Mouse (Mus musculus): ENCODE results near the gene Ppp6r2. TPM values are rescaled to one million over a fixed set of nuclear protein-coding genes. Genes with fewer than 3 reads are reported as not detected.

Ppp6r2 gene
- polyA plus RNA-seq, 1 experiment from 2014 or later, result 45.7 TPM

GRCm38 (mm10) chr15:89334774-89335537, 123.6 kb downstream of the Ppp6r2 start:
- Histone ChIP-seq H3K27me3 (ENCODE audit: insufficient read depth, poor library complexity, severe bottlenecking) (no peaks in the 10 kb centered on the region), H3K4me1 (replicated peaks) (no peaks in the 10 kb centered on the region), H3K27ac (no peak overlapping the region), H3K4me3 (no peak overlapping the region), H3K36me3 (no peaks in the 10 kb centered on the region), H3K9me3 (no peaks in the 10 kb centered on the region)
- no peak for DNase-seq (ENCODE audit: low spot score)
- 83% methylated on average over 17 of the region's 17 CpGs for whole genome bisulfite sequencing

- H3K4me3 ChIP-seq, result no peak overlapping the region
- DNase-seq (ENCODE audit: low spot score), result no peak
- H3K4me1 ChIP-seq (replicated peaks), result no peaks in the 10 kb centered on the region
- no peaks in the 10 kb centered on the region for H3K9me3 ChIP-seq
- H3K36me3 ChIP-seq, result no peaks in the 10 kb centered on the region
- no peaks in the 10 kb centered on the region for H3K27me3 ChIP-seq (ENCODE audit: insufficient read depth, poor library complexity, severe bottlenecking)
- 88% methylated on average over 14 of the region's 14 CpGs for WGBS
- H3K27ac ChIP-seq, result no peak overlapping the region
These were observed 125.1 kb downstream of the Ppp6r2 start for GRCm38 (mm10) chr15:89336422-89336821.

Other genes starting within 250 kb of the Ppp6r2 start
- gene Mlc1, start 232.5 kb upstream of the Ppp6r2 start, polyA plus RNA-seq (2016; fragmentation: Nextera tagmentation; extraction: Ambion mirVana), result 4.7 and 5.5 TPM in 2 replicates
- not detected in 2 replicates for gene Mov10l1, start 228.6 kb upstream of the Ppp6r2 start, polyA plus RNA-seq (2016; fragmentation: Nextera tagmentation; extraction: Ambion mirVana)
- gene Panx2, start 151.8 kb upstream of the Ppp6r2 start, polyA plus RNA-seq (2016; fragmentation: Nextera tagmentation; extraction: Ambion mirVana), result 0.26 and 0.56 TPM in 2 replicates
- 56.2 and 57.8 TPM in 2 replicates for gene Trabd, start 136.4 kb upstream of the Ppp6r2 start, polyA plus RNA-seq (2016; fragmentation: Nextera tagmentation; extraction: Ambion mirVana)
- gene Selenoo, start 122.5 kb upstream of the Ppp6r2 start, polyA plus RNA-seq (2016; fragmentation: Nextera tagmentation; extraction: Ambion mirVana), result 15.9 and 21.6 TPM in 2 replicates
- 23.7 and 26.0 TPM in 2 replicates for gene Tubgcp6, start 88.4 kb upstream of the Ppp6r2 start, polyA plus RNA-seq (2016; fragmentation: Nextera tagmentation; extraction: Ambion mirVana)
- gene Hdac10, start 82.9 kb upstream of the Ppp6r2 start, polyA plus RNA-seq (2016; fragmentation: Nextera tagmentation; extraction: Ambion mirVana), result 16.4 and 18.5 TPM in 2 replicates
- 23.7 and 28.5 TPM in 2 replicates for gene Mapk12, start 70.8 kb upstream of the Ppp6r2 start, polyA plus RNA-seq (2016; fragmentation: Nextera tagmentation; extraction: Ambion mirVana)
- 34.9 and 46.6 TPM in 2 replicates for gene Mapk11, start 61.9 kb upstream of the Ppp6r2 start, polyA plus RNA-seq (2016; fragmentation: Nextera tagmentation; extraction: Ambion mirVana)
- gene Plxnb2, start 30.8 kb upstream of the Ppp6r2 start, polyA plus RNA-seq (2016; fragmentation: Nextera tagmentation; extraction: Ambion mirVana), result 133 and 155 TPM in 2 replicates
- 29.7 and 40.1 TPM in 2 replicates for gene Dennd6b, start 15.1 kb upstream of the Ppp6r2 start, polyA plus RNA-seq (2016; fragmentation: Nextera tagmentation; extraction: Ambion mirVana)
- gene Sbf1, start 103.8 kb downstream of the Ppp6r2 start, polyA plus RNA-seq (2016; fragmentation: Nextera tagmentation; extraction: Ambion mirVana), result 92.5 and 103 TPM in 2 replicates
- 0.25 and 0.27 TPM in 2 replicates for gene Adm2, start 111.2 kb downstream of the Ppp6r2 start, polyA plus RNA-seq (2016; fragmentation: Nextera tagmentation; extraction: Ambion mirVana)
- not detected in 2 replicates for gene Miox, start 122.8 kb downstream of the Ppp6r2 start, polyA plus RNA-seq (2016; fragmentation: Nextera tagmentation; extraction: Ambion mirVana)
- gene Lmf2, start 144.1 kb downstream of the Ppp6r2 start, polyA plus RNA-seq (2016; fragmentation: Nextera tagmentation; extraction: Ambion mirVana), result 49.2 and 52.0 TPM in 2 replicates
- 187 and 194 TPM in 2 replicates for gene Ncaph2, start 144.2 kb downstream of the Ppp6r2 start, polyA plus RNA-seq (2016; fragmentation: Nextera tagmentation; extraction: Ambion mirVana)
- 6.9 and 8.3 TPM in 2 replicates for gene Sco2, start 162.3 kb downstream of the Ppp6r2 start, polyA plus RNA-seq (2016; fragmentation: Nextera tagmentation; extraction: Ambion mirVana)
- 1.3 and 2.1 TPM in 2 replicates for gene Tymp, start 165.5 kb downstream of the Ppp6r2 start, polyA plus RNA-seq (2016; fragmentation: Nextera tagmentation; extraction: Ambion mirVana)
- gene Odf3b, start 167.7 kb downstream of the Ppp6r2 start, polyA plus RNA-seq (2016; fragmentation: Nextera tagmentation; extraction: Ambion mirVana), result 0.96 and 3.3 TPM in 2 replicates
- gene Klhdc7b, start 173.4 kb downstream of the Ppp6r2 start, polyA plus RNA-seq (2016; fragmentation: Nextera tagmentation; extraction: Ambion mirVana), result not detected in 2 replicates
- not detected in 2 replicates for gene Syce3, start 198.9 kb downstream of the Ppp6r2 start, polyA plus RNA-seq (2016; fragmentation: Nextera tagmentation; extraction: Ambion mirVana)
- 0.82 and 1.5 TPM in 2 replicates for gene Cpt1b, start 214.3 kb downstream of the Ppp6r2 start, polyA plus RNA-seq (2016; fragmentation: Nextera tagmentation; extraction: Ambion mirVana)
- gene C730034F03Rik, start 218.0 kb downstream of the Ppp6r2 start, polyA plus RNA-seq (2016; fragmentation: Nextera tagmentation; extraction: Ambion mirVana), result 3.8 and 6.5 TPM in 2 replicates
- gene Gm44502, start 218.1 kb downstream of the Ppp6r2 start, polyA plus RNA-seq (2016; fragmentation: Nextera tagmentation; extraction: Ambion mirVana), result not detected in 2 replicates
- 50.9 and 64.1 TPM in 2 replicates for gene Chkb, start 218.4 kb downstream of the Ppp6r2 start, polyA plus RNA-seq (2016; fragmentation: Nextera tagmentation; extraction: Ambion mirVana)
- 22.2 and 40.3 TPM in 2 replicates for gene Mapk8ip2, start 242.4 kb downstream of the Ppp6r2 start, polyA plus RNA-seq (2016; fragmentation: Nextera tagmentation; extraction: Ambion mirVana)